Mouse (Mus musculus) NIH3T3 (cell line): ENCODE measurements at regions not wholly inside any gene's neighbourhood (a gene's known extent, or its start where the extent isn't known, plus 50 kb on each side); places are given as distances from the start of the nearest gene placed in this dataset.
A peak's percentile ranks its signal among the peaks of the same experiment; 100 is the strongest.

Source experiments
- DNase-seq: peaks from one replicate; pipeline ENCODE4 v3.0.0-alpha.2; 2012; ENCODE audit warnings: low read depth

GRCm38 (mm10) chr3:52859848-52860247, 157.2 kb downstream of the Cog6 start:
- DNase-seq, result no peak

- no peak for DNase-seq
Measured at GRCm38 (mm10) chr3:52859266-52859825, 157.7 kb downstream of the Cog6 start.

DNA sequence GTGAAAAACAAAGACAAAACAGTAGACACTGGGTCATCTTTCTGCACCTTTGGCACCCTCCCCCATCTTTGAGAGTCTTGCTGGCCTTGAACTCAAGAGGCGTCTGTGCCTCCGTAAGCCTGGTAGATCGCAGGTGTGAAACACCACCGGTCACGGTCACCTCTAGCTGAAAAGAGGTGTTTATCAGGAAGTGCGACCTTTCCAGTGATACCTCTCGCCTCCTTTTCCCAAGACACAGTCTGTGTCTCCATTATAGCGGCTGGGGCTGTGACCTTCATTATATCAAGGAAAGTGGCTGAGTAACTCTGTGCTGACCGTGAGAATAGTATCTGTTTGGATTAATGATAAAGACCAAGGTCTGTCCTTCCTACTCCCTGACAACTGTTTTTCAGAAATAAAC, 158.8 kb downstream of the Cog6 start:
- DNase-seq, result no peak

DNA sequence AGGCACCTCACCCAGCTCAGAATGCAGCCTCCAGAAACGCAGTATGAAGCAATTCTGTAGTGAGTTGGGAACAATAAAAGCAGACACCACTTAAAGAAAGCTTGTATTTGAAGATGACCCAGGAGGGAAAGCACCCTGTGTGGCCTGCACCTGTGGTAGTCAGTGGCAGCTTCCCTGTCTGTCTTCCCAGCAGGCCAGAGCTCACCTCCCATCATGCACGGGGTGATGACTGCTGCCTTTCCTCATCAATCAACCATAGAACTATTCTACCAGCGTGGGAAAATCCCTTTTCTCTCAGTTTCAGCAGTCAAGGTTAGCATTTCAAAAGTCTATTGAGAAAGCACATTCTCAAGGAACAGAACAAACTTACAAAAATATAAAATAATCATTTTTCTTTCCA, 160.0 kb downstream of the Cog6 start:
- DNase-seq, result no peak

DNA sequence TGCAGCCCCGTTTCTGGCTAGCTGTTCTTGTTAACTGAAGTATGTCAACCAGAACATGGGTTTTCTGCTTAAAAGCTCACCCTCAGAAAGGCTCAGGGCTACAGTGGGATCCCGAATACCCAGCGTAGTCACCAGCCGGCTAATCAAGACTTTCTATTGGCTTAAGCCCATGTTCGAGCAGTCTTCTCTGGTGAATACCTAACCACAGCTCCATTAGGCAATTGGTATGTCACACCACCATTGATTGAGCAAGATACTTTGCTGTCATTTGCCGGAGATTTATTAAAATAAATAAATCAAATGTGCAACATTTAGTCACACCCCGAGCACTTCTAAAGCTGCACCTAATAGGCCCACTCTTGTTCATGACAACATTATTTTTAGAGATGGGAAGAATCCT, 162.5 kb downstream of the Cog6 start:
- no peak for DNase-seq

DNA sequence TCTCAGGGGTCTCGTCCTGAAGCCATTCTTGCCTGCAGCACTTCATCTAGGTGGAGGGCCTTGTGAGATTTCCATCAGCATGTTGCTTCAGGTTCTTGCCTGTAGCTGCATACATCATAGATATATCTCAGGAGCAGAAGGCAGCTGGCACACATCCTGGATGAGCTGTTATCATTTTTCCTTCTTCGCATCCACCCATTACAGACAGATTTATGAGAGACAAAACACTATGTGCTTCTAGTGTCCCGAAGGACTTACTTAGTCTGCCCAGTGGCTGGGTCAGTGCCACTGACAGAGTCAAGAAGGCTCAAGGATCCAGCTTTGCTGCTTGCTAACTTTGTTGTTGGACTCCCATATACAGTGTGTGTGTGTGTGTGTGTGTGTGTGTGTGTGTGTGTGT, 163.9 kb downstream of the Cog6 start:
- no peak for DNase-seq

DNA sequence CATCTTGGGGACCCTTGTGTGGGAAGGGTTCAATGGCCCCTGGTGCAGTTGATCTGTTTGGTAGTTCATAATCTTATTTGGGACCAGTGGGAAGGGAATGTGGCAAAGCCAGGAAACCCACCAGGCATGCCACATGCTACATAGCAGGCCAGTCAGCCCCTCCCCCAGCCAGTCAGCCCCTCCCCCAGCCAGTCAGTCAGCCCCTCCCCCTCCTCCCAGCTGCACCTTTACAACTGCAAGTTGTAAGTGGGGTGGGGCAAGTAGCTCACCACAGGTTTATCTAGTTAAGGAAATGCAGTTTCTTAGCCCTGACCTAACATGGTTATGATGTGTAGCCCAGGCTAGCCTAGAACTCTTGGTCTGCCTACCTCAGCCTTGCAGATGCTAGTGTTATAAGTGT, 171.9 kb downstream of the Cog6 start:
- no peak for DNase-seq

DNA sequence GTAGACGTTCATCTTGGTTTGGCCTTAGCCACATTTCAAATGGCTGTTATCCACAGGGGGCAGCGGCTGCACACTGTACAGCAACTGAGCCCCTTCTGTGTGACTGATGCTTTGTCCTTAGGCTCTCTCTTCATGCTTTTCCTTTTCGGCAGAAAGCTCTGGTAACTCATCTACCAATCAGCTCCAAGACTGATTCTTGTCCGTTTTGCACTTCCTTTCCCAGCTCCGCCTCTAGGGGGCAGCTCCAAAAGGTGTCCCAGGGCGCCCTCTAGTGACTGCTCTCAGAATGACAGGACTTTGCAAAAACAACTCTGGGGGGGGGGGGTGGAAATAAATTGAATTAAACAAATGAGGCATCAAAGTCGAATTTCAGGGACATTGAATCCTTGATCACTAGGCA, 173.0 kb downstream of the Cog6 start:
- DNase-seq, result peak; percentile 84

GRCm38 (mm10) chr3:52842866-52843425, 174.1 kb downstream of the Cog6 start:
- DNase-seq, result no peak

DNA sequence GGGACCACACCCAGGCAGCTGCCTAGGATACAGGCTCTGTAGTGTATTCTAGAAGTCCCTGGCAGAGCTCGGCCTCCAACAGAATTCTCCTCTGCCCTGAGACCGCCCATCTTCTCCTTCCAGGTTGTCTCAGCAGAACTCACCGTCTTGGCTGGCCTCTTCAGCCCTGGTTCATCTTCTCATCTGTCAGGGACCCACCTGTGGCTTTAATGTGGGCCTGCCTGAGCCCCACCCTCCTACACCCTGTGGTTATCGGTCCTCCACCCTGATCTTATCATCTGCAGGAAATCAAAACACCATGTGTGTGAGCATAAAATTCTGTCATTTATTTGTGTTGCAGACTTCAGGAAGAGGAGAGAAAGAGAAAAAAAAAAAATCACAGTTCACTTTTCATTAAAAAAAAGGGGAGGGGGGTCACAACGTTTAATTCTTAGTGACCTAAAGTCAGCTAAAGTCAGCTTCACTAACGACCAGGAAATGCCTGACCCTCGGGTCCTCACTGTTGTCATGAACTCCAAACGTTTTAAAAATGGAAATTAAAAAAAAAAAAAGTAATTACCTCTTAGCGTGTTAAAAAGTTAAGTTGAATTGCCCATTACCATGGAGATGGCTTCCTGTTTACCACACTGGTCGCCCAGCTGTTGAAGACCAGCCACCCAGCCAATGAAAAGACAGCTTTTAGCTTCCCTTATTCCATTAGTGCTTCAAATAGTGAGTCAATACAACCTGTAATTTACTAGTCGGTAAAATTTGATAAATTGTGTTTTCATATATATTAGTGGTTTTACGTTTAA, 176.7 kb downstream of the Cog6 start:
- DNase-seq, result no peak

DNA sequence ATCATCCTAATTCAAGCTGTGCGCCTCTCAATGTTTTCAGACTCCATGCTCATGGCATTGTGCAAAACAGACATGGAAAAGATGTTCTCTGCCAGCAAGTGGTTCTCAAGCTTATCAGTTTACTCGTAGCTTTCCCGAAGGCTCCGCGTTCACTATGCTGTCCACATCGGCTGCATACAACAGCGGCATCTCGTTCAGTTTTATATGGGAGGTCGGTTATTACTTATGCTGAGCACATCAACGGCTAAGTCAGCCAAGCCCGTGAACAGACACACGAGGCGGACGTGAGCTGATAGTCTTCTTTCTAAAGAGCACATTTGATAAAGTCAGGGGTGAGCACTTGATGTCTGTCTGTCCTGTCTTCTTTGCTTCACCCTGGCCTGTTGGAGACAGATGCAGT, 179.0 kb downstream of the Cog6 start:
- DNase-seq, result no peak

GRCm38 (mm10) chr3:52837527-52837926, 179.5 kb downstream of the Cog6 start:
- DNase-seq, result no peak

- DNase-seq, result no peak
Measured at GRCm38 (mm10) chr3:52836780-52837179, 180.3 kb downstream of the Cog6 start.

DNA sequence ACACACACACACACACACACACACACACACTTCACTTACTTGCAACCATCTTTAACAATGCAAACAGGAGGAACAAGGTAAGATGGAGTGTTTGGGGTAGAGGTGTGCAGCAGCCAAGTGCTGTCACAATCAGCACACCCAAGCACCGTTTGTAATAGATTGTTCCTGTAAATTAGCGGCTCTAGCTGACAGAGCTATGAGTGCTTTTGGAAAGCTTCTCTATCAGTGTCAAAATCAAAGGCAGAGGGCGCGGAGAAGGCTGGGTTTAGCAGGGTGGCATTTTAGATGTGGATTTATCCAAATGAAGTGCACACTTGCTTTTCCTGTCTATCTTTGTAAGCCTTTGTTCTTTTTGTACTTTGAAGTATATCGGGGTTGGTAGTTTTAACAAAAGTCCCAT, 184.6 kb downstream of the Cog6 start:
- no peak for DNase-seq

DNA sequence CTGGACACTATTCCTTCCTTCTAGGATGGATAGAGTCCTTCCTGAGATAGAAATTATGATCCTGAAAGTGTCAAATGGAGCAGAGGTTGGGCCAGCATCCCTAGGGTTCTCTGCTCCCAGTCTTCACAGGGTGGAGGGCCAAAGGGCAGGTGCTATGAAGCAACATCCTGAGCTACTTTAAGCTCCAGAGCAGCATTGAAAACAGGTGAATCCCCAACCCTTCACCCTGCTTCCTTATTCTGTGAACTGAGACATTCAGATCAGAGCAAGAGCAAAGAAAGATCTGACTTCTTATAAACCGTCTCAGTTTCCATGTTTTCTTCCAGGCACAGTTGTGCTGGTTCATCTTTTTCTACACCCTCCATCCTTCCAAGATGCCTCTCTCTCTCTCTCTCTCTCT, 185.1 kb downstream of the Cog6 start:
- DNase-seq, result no peak

GRCm38 (mm10) chr3:52830101-52830500, 186.9 kb downstream of the Cog6 start:
- DNase-seq, result no peak

DNA sequence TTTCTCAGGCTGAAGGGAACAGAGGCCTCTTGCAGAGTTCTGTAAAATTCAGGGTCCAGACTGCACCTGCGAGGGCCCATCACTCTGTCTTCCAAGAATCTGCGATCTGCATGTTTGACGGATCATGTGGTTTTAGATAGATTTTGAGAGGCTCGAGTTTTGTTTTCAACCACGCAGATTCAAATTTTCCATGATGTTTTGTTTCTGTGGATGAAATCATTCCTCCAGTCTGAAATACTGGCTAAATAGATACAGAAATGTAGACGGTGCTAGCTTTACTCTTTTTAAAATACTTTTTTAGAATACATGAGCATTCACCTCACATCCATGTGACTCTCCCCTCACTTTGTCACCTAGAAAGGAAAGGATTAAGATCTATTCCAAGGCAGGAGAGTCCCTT, 188.0 kb downstream of the Cog6 start:
- DNase-seq, result no peak

DNA sequence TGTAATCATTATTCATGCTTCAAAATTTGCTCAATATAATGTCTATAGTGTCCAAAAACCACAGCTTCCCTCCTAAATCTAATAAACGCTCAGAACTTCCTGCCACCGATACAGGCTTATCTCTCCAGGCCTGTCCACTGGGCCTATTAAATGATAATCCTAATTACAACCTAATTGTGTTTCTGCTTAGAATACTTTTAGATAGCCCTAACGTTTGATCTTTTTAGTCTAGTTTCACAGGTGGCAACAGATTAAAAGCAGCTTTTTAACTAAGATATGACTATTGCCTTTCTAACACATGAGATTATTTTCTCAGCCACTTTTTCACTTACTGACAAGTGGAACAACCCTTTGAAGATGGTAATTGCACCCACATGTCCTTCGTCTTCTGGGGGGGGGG, 188.6 kb downstream of the Cog6 start:
- no peak for DNase-seq

GRCm38 (mm10) chr3:52822848-52823247, 194.2 kb downstream of the Cog6 start:
- no peak for DNase-seq

GRCm38 (mm10) chr3:52821450-52821849, 195.6 kb downstream of the Cog6 start:
- no peak for DNase-seq

- DNase-seq, result peak; percentile 23
Measured at GRCm38 (mm10) chr3:52818401-52818800, 198.6 kb downstream of the Cog6 start.

GRCm38 (mm10) chr3:52817416-52817815, 199.6 kb downstream of the Cog6 start:
- DNase-seq, result no peak

DNA sequence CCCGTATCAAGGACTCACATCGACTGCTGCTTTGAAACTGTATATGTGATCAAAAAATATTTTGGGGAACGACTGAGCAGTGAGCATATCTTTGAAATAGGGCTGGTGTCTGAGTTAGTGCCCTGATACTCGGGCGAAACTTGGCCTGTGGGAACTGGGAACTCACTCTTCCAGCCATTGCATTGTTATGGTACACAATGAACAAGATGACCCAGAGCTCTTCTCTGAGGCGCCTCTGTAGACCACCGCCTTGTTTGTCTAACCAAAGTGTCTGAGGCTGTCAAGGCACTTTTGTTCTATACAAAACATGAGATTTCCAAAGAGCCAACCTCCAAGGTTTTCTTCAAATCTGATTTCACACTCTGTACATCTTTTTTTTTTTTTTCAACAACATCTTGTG, 201.5 kb downstream of the Cog6 start:
- no peak for DNase-seq

DNA sequence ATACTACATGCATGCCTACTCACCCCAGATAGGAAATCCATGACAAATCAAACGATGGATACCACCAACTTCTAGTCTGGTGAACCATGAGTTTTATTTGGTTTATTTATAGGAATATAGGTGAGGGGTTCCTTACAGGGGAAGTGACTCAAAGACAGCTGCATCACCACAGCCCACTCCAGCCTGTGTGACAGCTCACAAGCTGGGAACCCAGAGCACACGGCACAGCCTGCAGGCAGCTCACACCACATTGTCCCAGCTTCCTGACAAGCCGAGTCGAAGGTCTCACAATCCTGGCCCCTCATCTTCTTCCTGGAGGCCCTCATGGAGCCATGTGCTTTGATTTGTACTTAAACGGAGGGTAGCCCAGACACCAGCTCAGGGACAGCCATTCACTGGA, 214.7 kb downstream of the Cog6 start:
- no peak for DNase-seq
